Mouse (Mus musculus) hindbrain, embryonic 12.5 days (tissue): ENCODE data around the gene Fhit. TPM values are rescaled to one million over a fixed set of nuclear protein-coding genes. Genes with fewer than 3 reads are reported as not detected.
"Not testable (repeated sequence)": the region's sequence is repeated elsewhere in the genome, so short reads cannot be mapped to it uniquely, and the experiment has no call there.

Experiments
- ATAC-seq: fragments of 200-750 bp; cut with Nextera tagmentation; 2 replicates; pipeline ENCODE4 v1.8.0; 2017; ENCODE audit warnings: moderate TSS enrichment; ENCODE audit not compliant: low FRiP score
- H3K27ac ChIP-seq: fragments of 300-500 bp; sonication (generic); 2 replicates; pipeline ENCODE4 v1.5.1; 2016; ENCODE audit warnings: mild to moderate bottlenecking
- H3K27me3 ChIP-seq: fragments of 300-500 bp; sonication (generic); 2 replicates; pipeline ENCODE4 v1.6.1; 2016; ENCODE audit warnings: mild to moderate bottlenecking
- H3K36me3 ChIP-seq: fragments of 300-500 bp; sonication (generic); 2 replicates; pipeline ENCODE4 v1.6.1; 2016; ENCODE audit warnings: mild to moderate bottlenecking
- H3K4me1 ChIP-seq: fragments of 300-500 bp; sonication (generic); 2 replicates; pipeline ENCODE4 v1.6.1; 2016
- H3K4me2 ChIP-seq: fragments of 300-500 bp; sonication (generic); replicated peaks from 2 replicates; pipeline ENCODE4 v1.6.1; 2016; ENCODE audit warnings: mild to moderate bottlenecking
- H3K4me3 ChIP-seq: fragments of 300-500 bp; sonication (generic); 2 replicates; pipeline ENCODE4 v1.5.1; 2016; ENCODE audit warnings: mild to moderate bottlenecking
- H3K9ac ChIP-seq: fragments of 300-500 bp; sonication (generic); 2 replicates; pipeline ENCODE4 v1.6.1; 2016; ENCODE audit warnings: mild to moderate bottlenecking, moderate library complexity
- H3K9me3 ChIP-seq: fragments of 300-500 bp; sonication (generic); replicated peaks from 2 replicates; pipeline ENCODE4 v1.6.1; 2016; ENCODE audit warnings: mild to moderate bottlenecking
- WGBS: fragments of 180-500 bp; shearing (Covaris S2); methylation state at CpG from one replicate; pipeline ENCODE4 v1.1.7; 2016; 5-methylcytosine and 5-hydroxymethylcytosine counted together
- polyA plus RNA-seq: library from polyadenylated mRNA; unstranded; fragments of >200 nt; fragmentation: Nextera tagmentation; extraction: Ambion mirVana; gene quantifications from 2 replicates; pipeline ENCODE4 v1.2.1, GENCODE M21; 2016

Gene Fhit
- polyA plus RNA-seq, 1 experiment from 2014 or later: 5.5 TPM

- Histone ChIP-seq H3K27me3 (no peaks in the 10 kb centered on the region), H3K27ac (no peak overlapping the region), H3K4me2 (no peak overlapping the region), H3K9ac (no peak overlapping the region), H3K9me3 (no peaks in the 10 kb centered on the region), H3K4me1 (peaks cover 5% of the 10 kb centered on the region; the same call in 1 of the 2 replicates), H3K36me3 (no peaks in the 10 kb centered on the region), H3K4me3 (no peak overlapping the region)
- ATAC-seq: no peak
- WGBS: 92% methylated on average over 3 of the region's 3 CpGs
Observed at GRCm38 (mm10) chr14:11085596-11085995, 76.2 kb downstream of the Fhit start.

- Histone ChIP-seq H3K4me1 (peaks cover 5% of the 10 kb centered on the region; the same call in 1 of the 2 replicates), H3K27ac (no peak overlapping the region), H3K4me2 (no peak overlapping the region), H3K9me3 (no peaks in the 10 kb centered on the region), H3K27me3 (no peaks in the 10 kb centered on the region), H3K9ac (no peak overlapping the region), H3K36me3 (no peaks in the 10 kb centered on the region), H3K4me3 (no peak overlapping the region)
- ATAC-seq: peak; percentile 66; the same call in 1 of the 2 replicates
- WGBS: 31% methylated on average over 3 of the region's 3 CpGs
Observed at GRCm38 (mm10) chr14:11083946-11084345, 77.9 kb downstream of the Fhit start.

GRCm38 (mm10) chr14:11083462-11083861, 78.4 kb downstream of the Fhit start:
- H3K4me3 ChIP-seq: no peak overlapping the region
- H3K4me2 ChIP-seq: no peak overlapping the region
- H3K9ac ChIP-seq: no peak overlapping the region
- H3K27ac ChIP-seq: no peak overlapping the region
- H3K4me1 ChIP-seq: peaks cover 5% of the 10 kb centered on the region; the same call in 1 of the 2 replicates
- no peaks in the 10 kb centered on the region for H3K27me3 ChIP-seq
- H3K9me3 ChIP-seq: no peaks in the 10 kb centered on the region
- WGBS: 38% methylated on average over 5 of the region's 5 CpGs
- peak; percentile 88 for ATAC-seq
- no peaks in the 10 kb centered on the region for H3K36me3 ChIP-seq

GRCm38 (mm10) chr14:11063594-11063993, 98.2 kb downstream of the Fhit start:
- Histone ChIP-seq H3K9ac (no peak overlapping the region), H3K36me3 (no peaks in the 10 kb centered on the region), H3K4me1 (no peaks in the 10 kb centered on the region), H3K27ac (no peak overlapping the region), H3K4me2 (no peak overlapping the region), H3K9me3 (no peaks in the 10 kb centered on the region), H3K27me3 (no peaks in the 10 kb centered on the region), H3K4me3 (no peak overlapping the region)
- WGBS: 49% methylated on average over 2 of the region's 2 CpGs
- no peak for ATAC-seq

- H3K4me3 ChIP-seq: no peak overlapping the region
- no peak overlapping the region for H3K9ac ChIP-seq
- H3K4me2 ChIP-seq: no peak overlapping the region
- no peaks in the 10 kb centered on the region for H3K9me3 ChIP-seq
- no peaks in the 10 kb centered on the region for H3K27me3 ChIP-seq
- no peak for ATAC-seq
- H3K4me1 ChIP-seq: no peaks in the 10 kb centered on the region
- H3K36me3 ChIP-seq: no peaks in the 10 kb centered on the region
- H3K27ac ChIP-seq: no peak overlapping the region
Observed at GRCm38 (mm10) chr14:11060221-11060620, 101.6 kb downstream of the Fhit start.

GRCm38 (mm10) chr14:11039503-11040300, 122.1 kb downstream of the Fhit start:
- H3K4me1 ChIP-seq, H3K4me3 ChIP-seq, H3K9me3 ChIP-seq, H3K27me3 ChIP-seq, ATAC-seq, H3K9ac ChIP-seq, H3K36me3 ChIP-seq, H3K27ac ChIP-seq, H3K4me2 ChIP-seq: not testable (repeated sequence)
- 61% methylated on average over 8 of the region's 8 CpGs for WGBS

- Histone ChIP-seq H3K4me3 (no peak overlapping the region), H3K36me3 (no peaks in the 10 kb centered on the region), H3K27me3 (no peaks in the 10 kb centered on the region), H3K9me3 (no peaks in the 10 kb centered on the region), H3K4me2 (no peak overlapping the region), H3K4me1 (no peaks in the 10 kb centered on the region), H3K27ac (no peak overlapping the region), H3K9ac (no peak overlapping the region)
- no peak for ATAC-seq
- 20% methylated on average over 3 of the region's 3 CpGs for WGBS
Observed at GRCm38 (mm10) chr14:11021391-11021790, 140.4 kb downstream of the Fhit start.

- H3K4me2 ChIP-seq: no peak overlapping the region
- 91% methylated on average over 3 of the region's 3 CpGs for WGBS
- H3K9ac ChIP-seq: no peak overlapping the region
- H3K27ac ChIP-seq: no peak overlapping the region
- H3K36me3 ChIP-seq: no peaks in the 10 kb centered on the region
- H3K4me3 ChIP-seq: no peak overlapping the region
- H3K27me3 ChIP-seq: no peaks in the 10 kb centered on the region
- H3K9me3 ChIP-seq: no peaks in the 10 kb centered on the region
- no peak for ATAC-seq
- no peaks in the 10 kb centered on the region for H3K4me1 ChIP-seq
Observed at GRCm38 (mm10) chr14:10978651-10979050, 183.2 kb downstream of the Fhit start.

- H3K27ac ChIP-seq: no peak overlapping the region
- 93% methylated on average over 1 of the region's 1 CpGs for WGBS
Observed at GRCm38 (mm10) chr14:10941647-10942046, 220.2 kb downstream of the Fhit start.

GRCm38 (mm10) chr14:10933667-10934066, 228.2 kb downstream of the Fhit start:
- Histone ChIP-seq H3K27ac (no peak overlapping the region), H3K36me3 (no peaks in the 10 kb centered on the region), H3K4me2 (no peak overlapping the region), H3K4me3 (no peak overlapping the region), H3K9me3 (no peaks in the 10 kb centered on the region), H3K27me3 (no peaks in the 10 kb centered on the region), H3K9ac (no peak overlapping the region), H3K4me1 (no peaks in the 10 kb centered on the region)
- 40% methylated on average over 3 of the region's 3 CpGs for WGBS
- no peak for ATAC-seq

More at GRCm38 (mm10) chr14:10941647-10942046, 220.2 kb downstream of the Fhit start:
- Histone ChIP-seq H3K27me3 (no peaks in the 10 kb centered on the region), H3K4me1 (no peaks in the 10 kb centered on the region), H3K4me3 (no peak overlapping the region), H3K9ac (no peak overlapping the region), H3K4me2 (no peak overlapping the region), H3K36me3 (no peaks in the 10 kb centered on the region), H3K9me3 (no peaks in the 10 kb centered on the region)
- no peak for ATAC-seq

- no peak for ATAC-seq
- 73% methylated on average over 7 of the region's 7 CpGs for WGBS
- no peaks in the 10 kb centered on the region for H3K36me3 ChIP-seq
- H3K9ac ChIP-seq: no peak overlapping the region
- no peak overlapping the region for H3K4me2 ChIP-seq
- no peak overlapping the region for H3K4me3 ChIP-seq
- H3K4me1 ChIP-seq: no peaks in the 10 kb centered on the region
- no peak overlapping the region for H3K27ac ChIP-seq
- no peaks in the 10 kb centered on the region for H3K9me3 ChIP-seq
- H3K27me3 ChIP-seq: no peaks in the 10 kb centered on the region
Observed at GRCm38 (mm10) chr14:10917893-10918803, 243.7 kb downstream of the Fhit start.

- no peaks in the 10 kb centered on the region for H3K27me3 ChIP-seq
- ATAC-seq: no peak
- 77% methylated on average over 2 of the region's 2 CpGs for WGBS
Observed at GRCm38 (mm10) chr14:10908011-10908410, 253.8 kb downstream of the Fhit start.

More at GRCm38 (mm10) chr14:10908011-10908410, 253.8 kb downstream of the Fhit start:
- no peak overlapping the region for H3K4me3 ChIP-seq
- no peak overlapping the region for H3K9ac ChIP-seq
- H3K9me3 ChIP-seq: no peaks in the 10 kb centered on the region
- H3K36me3 ChIP-seq: no peaks in the 10 kb centered on the region
- no peak overlapping the region for H3K4me2 ChIP-seq
- H3K4me1 ChIP-seq: no peaks in the 10 kb centered on the region
- no peak overlapping the region for H3K27ac ChIP-seq
